9 mouse cellular contexts compared by ENCODE assay signal in genomic region chr7:143407931-143408501, GRCm38 (mm10). TPM values are rescaled to one million over a fixed set of nuclear protein-coding genes. Genes with fewer than 3 reads are reported as not detected.
DNase-seq lines count a peak whose midpoint lies in the region; ATAC-seq and TF ChIP-seq lines count a peak whose summit lies in the region.
"Had no signal": no experiment of that assay in that cellular context is flagged by ENCODE, and none has a peak within 500 bp of the region (broad histone marks: within the 10 kb centered on the region; RNA-seq: fewer than 3 reads in every experiment).

No protein-coding gene starts in this region.

- H3K27me3 ChIP-seq in heart, embryonic 11.5 days (ENCODE audit: control insufficient read depth, insufficient read depth, low read length), result no peaks in the 10 kb centered on the region; the same call in 1 of the 2 replicates
- H3K27me3 ChIP-seq in kidney, postnatal 0 days (ENCODE audit: insufficient read depth, low read length), result no peaks in the 10 kb centered on the region

- no peaks in the 10 kb centered on the region for H3K36me3 ChIP-seq in heart, embryonic 11.5 days (ENCODE audit: control insufficient read depth, insufficient read depth, low read length)
- H3K36me3 ChIP-seq in kidney, postnatal 0 days (ENCODE audit: insufficient read depth, low read length), result no peaks in the 10 kb centered on the region

- no peak overlapping the region for H3K4me2 ChIP-seq in heart, embryonic 11.5 days
- no peak overlapping the region for H3K4me2 ChIP-seq in kidney, postnatal 0 days (ENCODE audit: low read length)

- no peak overlapping the region for H3K9ac ChIP-seq in heart, embryonic 11.5 days (ENCODE audit: low read depth, low read length)
- H3K9ac ChIP-seq in kidney, postnatal 0 days (ENCODE audit: low read depth, low read length), result no peak overlapping the region

- H3K4me3 ChIP-seq in heart, embryonic 11.5 days (ENCODE audit: low read depth, low read length), result no peak overlapping the region
- no peak overlapping the region for H3K4me3 ChIP-seq in kidney, postnatal 0 days (replicated peaks; ENCODE audit: low read depth, low read length)

- H3K27ac ChIP-seq in heart, embryonic 11.5 days (ENCODE audit: low read depth, low read length), result peak overlapping the region; percentile 22; the same call in 1 of the 2 replicates
- no peak overlapping the region for H3K27ac ChIP-seq in kidney, postnatal 0 days

- H3K4me1 ChIP-seq in heart, embryonic 11.5 days (ENCODE audit: control insufficient read depth, insufficient read depth, low read length), result peaks cover 18% of the 10 kb centered on the region
- H3K4me1 ChIP-seq in kidney, postnatal 0 days (replicated peaks; ENCODE audit: insufficient read depth, low read length), result peaks cover 9% of the 10 kb centered on the region; the same call in 1 of the 2 replicates

- 53% methylated on average over 9 of the region's 9 CpGs for WGBS in heart, embryonic 11.5 days (ENCODE audit: insufficient replicate concordance)
- WGBS in kidney, postnatal 0 days, result 34% methylated on average over 9 of the region's 9 CpGs

- DNase-seq in adrenal gland, adult 2 months, result peak; percentile 47
- DNase-seq in adrenal gland, adult 18-20 months (ENCODE audit: low spot score in 2 of 2), result no peak
- DNase-seq in kidney, postnatal 0 days (ENCODE audit: low spot score), result peak; percentile 79
- DNase-seq in lung, postnatal 25 days (ENCODE audit: low spot score), result peak; percentile 58
- no peak for DNase-seq in right cerebral cortex, adult 2 months (ENCODE audit: low spot score in 2 of 2)
- DNase-seq in embryo, embryonic 9.5 days (ENCODE audit: extremely low spot score), result no peak
- no peak for DNase-seq in spleen, postnatal 36 days (ENCODE audit: low spot score in 2 of 2)
- DNase-seq: thymus, postnatal 4 days had no signal

- H3K9me3 ChIP-seq in heart, embryonic 11.5 days (replicated peaks; ENCODE audit: control insufficient read depth, low read length), result no peaks in the 10 kb centered on the region
- H3K9me3 ChIP-seq in kidney, postnatal 0 days (replicated peaks; ENCODE audit: low read length), result no peaks in the 10 kb centered on the region

- TF ChIP-seq CTCF in kidney, postnatal 0 days (IDR thresholded peaks at IDR 0.05; ENCODE audit: low read depth), result no peak

- ATAC-seq in heart, embryonic 11.5 days (replicated peaks; ENCODE audit: insufficient number of reproducible peaks, low FRiP score, low TSS enrichment), result 0 out of 2 replicates have a peak, but pooled peaks have one; percentile 5
- peak; percentile 63 for ATAC-seq in kidney, postnatal 0 days (replicated peaks; ENCODE audit: low FRiP score, low read depth)

RNA-seq across cellular contexts. Expression of gene Cdkn1c, which starts 52.8 kb away (rescaled TPM):
- total RNA-seq in adrenal gland, adult 2 months (2021), result 100 to 1,000 TPM; 239 to 672 TPM
- polyA plus RNA-seq in adrenal gland, adult 2 months (2012; rRNA removed), result 469 and 597 TPM in 2 replicates
- total RNA-seq in adrenal gland, adult 18-20 months (2021), result 100 to 1,000 TPM; 153 to 767 TPM
- 1,643 and 1,679 TPM in 2 replicates for polyA plus RNA-seq in heart, embryonic 11.5 days (2014; fragmentation: Nextera tagmentation; extraction: Ambion mirVana)
- polyA plus RNA-seq in kidney, postnatal 0 days (2015; fragmentation: Nextera tagmentation; extraction: Ambion mirVana), result 498 and 594 TPM in 2 replicates

Comparison
In these comparisons a context has a peak if more than half of its experiments do, and no peak if none do; other contexts are left out.
1. DNase-seq: peak in adrenal gland, adult 2 months (single experiment), kidney, postnatal 0 days (single experiment) and lung, postnatal 25 days (single experiment); none in adrenal gland, adult 18-20 months (0 of 2), right cerebral cortex, adult 2 months (0 of 2), embryo, embryonic 9.5 days (single experiment) and spleen, postnatal 36 days (0 of 2).